Mouse (Mus musculus) cerebellum, adult 2 months (tissue): Measurements from ENCODE around the gene Hdac10.

ENCODE experiments used
- CTCF ChIP-seq: fragments of 200-500 bp; IDR thresholded peaks from 2 replicates; pipeline ENCODE4 v1.5.1; 2011; ENCODE audit warnings: low read depth, mild to moderate bottlenecking, control low read depth, low read length, moderate library complexity, borderline replicate concordance; ENCODE audit not compliant: insufficient read depth
- POLR2A ChIP-seq: fragments of 200-500 bp; IDR thresholded peaks from 2 replicates; pipeline ENCODE4 v1.6.1; 2011; ENCODE audit warnings: low read length, control low read depth, borderline replicate concordance; ENCODE audit not compliant: insufficient read depth

DNA sequence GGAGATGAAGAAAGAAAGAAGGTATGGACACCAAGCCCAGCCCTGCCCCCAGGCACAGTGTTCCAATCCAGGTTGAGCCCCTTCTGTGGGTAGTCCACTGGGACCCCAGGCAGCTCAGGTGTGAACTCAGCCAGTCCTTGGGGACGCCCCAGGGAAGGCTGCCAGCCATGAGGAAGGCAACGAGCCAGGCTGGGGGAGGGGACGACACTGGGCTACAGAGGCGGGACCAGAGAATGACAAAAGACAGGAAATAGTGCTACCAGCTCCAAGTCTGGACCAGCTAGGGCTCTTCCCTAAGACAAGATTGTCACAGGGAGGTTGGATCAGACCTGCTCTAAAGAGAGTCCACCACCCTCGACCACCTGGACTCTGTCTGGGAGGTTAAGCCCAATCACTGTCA, 48.6 kb upstream of the Hdac10 start:
- TF ChIP-seq CTCF (no peak), POLR2A (no peak)
